Mouse (Mus musculus): ENCODE results near the gene Dnah7b. TPM values are rescaled to one million over a fixed set of nuclear protein-coding genes. Genes with fewer than 3 reads are reported as not detected.
A peak's percentile ranks its signal among the peaks of the same experiment; 100 is the strongest.
"Not testable (repeated sequence)": the region's sequence is repeated elsewhere in the genome, so short reads cannot be mapped to it uniquely, and the experiment has no call there.

The Dnah7b gene
- total RNA-seq, 2 experiments from 2014 or later: 1.7 to 3.4 TPM

- not testable (repeated sequence) for DNase-seq
Measured at GRCm38 (mm10) chr1:46294451-46294850, 228.3 kb downstream of the Dnah7b start.

- not testable (repeated sequence) for DNase-seq
Measured at GRCm38 (mm10) chr1:46325942-46326341, 259.8 kb downstream of the Dnah7b start.

GRCm38 (mm10) chr1:46345301-46345700, 279.2 kb downstream of the Dnah7b start:
- DNase-seq: not testable (repeated sequence)

GRCm38 (mm10) chr1:46380641-46381040, 314.5 kb downstream of the Dnah7b start:
- DNase-seq: not testable (repeated sequence)

- not testable (repeated sequence) for DNase-seq
Measured at GRCm38 (mm10) chr1:46394681-46395297, 328.7 kb downstream of the Dnah7b start.

- peak; percentile 45 to 47 for DNase-seq
Measured at GRCm38 (mm10) chr1:46408324-46409115, 342.4 kb downstream of the Dnah7b start.

- not testable (repeated sequence) for DNase-seq
Measured at GRCm38 (mm10) chr1:46414798-46415197, 348.7 kb downstream of the Dnah7b start.

GRCm38 (mm10) chr1:46416946-46417345, 350.8 kb downstream of the Dnah7b start:
- not testable (repeated sequence) for DNase-seq

GRCm38 (mm10) chr1:46418966-46419365, 352.9 kb downstream of the Dnah7b start:
- not testable (repeated sequence) for DNase-seq

Other genes starting within 250 kb of the Dnah7b start
- gene Gm5269, start 176.0 kb upstream of the Dnah7b start, total RNA-seq (2021): not detected
- gene Slc40a1, start 139.8 kb upstream of the Dnah7b start, total RNA-seq (2021): 1 to 10 TPM; 8.6 to 9.0 TPM

Data from adrenal gland, postnatal 36 days (tissue).